Mouse (Mus musculus) T-helper 2 cell (primary cell): ENCODE results near the gene Arhgap24.

Experiments
- in situ Hi-C: fragments of 300-600 bp; cut with MboI, MseI; formaldehyde crosslinking; loops from one replicate; pipeline ENCODE4 v1.15.1; 2025; ENCODE audit warnings: high pct_unique_total_duplicates

The Arhgap24 gene

DNA sequence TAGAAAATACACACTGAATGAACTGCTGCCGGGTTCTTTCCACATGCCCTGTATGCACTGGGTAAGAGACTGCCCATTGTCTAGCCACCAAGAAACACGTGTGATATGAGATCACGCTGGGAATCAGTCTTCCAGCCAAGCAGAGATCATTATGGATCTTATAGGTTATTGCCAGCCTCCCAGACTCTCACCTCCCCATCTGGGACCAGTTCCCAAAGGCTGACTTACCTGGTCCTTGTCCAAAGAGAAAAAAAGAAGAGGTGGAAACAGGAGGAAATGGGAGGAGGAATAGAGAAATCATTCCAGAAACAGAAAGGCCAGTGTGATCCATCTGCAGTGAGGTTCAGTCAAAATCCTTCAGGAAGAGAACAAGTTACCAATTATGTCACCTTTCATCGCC lies 189.0 kb downstream of the Arhgap24 start:
- in situ Hi-C loops = no loop called here

DNA sequence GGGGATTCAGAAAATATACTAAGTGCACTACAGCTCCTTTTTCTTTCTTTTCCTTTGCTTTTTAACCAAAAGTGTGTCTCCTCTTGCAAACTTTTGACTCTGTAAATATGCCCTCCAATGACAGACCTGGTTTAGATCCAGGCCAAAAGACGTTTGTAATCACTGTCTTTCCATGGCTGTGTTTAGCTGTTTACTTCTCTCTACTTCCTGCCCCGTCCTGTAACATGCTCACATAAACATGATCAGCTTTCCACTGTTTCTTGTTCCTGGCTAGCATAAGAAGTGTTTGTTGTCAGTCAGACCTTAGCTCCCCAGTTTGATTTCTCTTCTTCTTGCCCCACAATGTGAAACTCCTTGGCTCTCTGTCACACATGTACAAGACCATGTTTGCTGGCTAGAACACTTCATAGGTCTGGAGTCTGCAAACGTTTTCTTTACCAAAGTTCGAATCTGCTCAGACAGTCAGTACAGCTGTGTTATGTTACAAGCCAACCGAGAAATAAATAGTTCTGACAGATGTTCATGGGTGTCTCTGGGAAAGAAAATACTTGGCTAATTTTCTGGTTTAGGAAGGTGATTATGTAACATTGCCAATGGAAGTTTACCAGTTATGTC lies 189.6 kb downstream of the Arhgap24 start:
- in situ Hi-C loops = no loop called here

DNA sequence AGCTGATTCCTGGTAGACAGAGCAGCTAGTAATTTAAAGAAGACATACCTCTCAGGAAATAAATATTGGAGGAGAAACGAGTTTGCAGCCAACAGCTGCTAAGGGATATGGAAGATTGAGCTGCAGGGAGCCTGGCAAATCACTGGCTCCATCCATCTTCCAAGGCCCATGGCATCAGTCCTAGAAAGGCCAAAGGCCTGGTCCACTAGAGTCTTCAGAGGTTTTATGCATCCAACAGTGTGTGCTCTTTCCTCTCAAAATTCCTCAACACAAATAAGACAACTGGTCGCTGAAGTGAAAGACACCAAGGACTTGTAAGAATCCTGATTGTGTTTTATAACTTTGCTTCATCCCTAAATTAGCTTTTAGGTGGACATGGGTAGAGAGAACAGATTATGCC lies 194.1 kb downstream of the Arhgap24 start:
- in situ Hi-C loops = loop anchor here (25.0 kb wide), 1 partner anchor 463 kb away; no protein-coding TSS in a partner anchor

DNA sequence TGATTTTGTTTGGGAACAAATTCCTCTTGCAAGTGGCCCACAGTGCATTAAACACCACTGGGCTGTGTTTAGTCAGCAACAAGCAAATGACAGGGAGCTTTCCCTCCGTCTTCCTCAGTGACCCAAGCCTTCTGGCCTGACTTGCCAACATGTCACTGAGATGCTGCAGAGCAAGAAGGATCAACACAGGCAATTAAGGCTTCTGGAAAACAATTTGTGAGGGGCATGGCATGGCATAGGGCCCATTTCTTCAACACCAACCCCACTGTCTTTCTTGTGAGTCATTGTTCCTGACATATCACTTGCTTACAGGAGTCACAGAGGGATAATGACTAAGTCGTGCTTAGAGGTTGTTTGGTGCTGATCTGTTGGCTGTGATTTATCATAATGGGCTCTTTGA lies 196.0 kb downstream of the Arhgap24 start:
- in situ Hi-C loops = loop anchor here (25.0 kb wide), 1 partner anchor 465 kb away; no protein-coding TSS in a partner anchor

DNA sequence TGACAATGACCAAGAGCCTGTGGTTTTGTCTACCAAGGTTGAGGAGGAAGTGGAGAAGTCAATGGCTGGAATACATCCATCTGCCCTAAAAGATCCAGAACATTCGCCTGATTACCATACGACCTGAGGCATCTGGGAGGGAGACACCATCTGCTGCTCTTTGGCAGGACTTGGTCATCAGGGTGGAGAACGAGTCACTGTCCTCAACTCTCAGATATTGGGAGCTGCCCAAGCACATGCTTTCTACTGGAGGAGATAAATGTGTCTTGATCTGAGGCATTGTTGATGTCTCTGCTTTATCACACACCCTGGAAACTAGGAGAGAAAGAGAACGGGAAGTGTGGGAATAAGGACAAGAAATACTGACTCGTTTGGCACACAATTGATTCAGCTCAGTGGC lies 206.5 kb downstream of the Arhgap24 start:
- in situ Hi-C loops = loop anchor here (10.0 to 25.0 kb wide), 2 partner anchors 253 to 475 kb away; no protein-coding TSS in a partner anchor

DNA sequence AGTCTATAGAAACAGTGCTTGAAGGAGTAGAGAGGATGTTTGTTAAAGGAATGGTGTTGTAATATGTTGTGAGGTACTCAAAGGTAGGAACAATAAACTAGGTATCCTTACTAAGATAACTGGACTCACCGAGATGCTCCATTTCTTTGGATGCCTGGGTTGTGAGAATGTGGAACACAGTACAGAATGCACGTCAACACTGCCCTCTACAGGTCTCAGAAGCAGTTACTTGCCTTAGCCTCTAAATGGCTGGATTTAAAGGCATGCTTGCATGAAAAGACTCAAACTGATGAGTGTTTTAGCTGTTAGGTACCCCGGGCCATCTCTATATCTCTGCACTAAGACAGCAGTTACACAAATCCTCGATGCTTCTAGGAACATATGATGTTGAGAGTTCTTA lies 211.3 kb downstream of the Arhgap24 start:
- in situ Hi-C loops = loop anchor here (10.0 to 25.0 kb wide), 2 partner anchors 480 to 1378 kb away; no protein-coding TSS in a partner anchor

DNA sequence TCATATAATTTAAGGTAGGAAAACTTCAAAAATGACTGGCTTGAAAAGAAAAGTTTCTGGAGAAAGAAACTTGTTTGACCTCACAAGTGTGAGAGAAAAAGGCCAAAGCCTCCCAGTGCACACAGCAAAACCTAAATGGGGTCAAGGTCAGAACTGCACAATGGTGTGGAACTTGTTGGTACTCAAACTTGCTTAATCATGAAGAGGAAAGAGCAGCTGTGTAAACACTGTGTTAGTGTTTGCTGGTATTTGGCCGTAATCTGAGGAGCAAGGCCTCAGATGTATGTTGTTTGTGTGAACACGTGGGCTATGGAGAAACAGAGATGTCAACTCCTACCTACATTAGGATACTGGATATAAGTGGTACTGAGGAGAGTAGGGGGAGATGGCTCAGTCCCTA lies 212.0 kb downstream of the Arhgap24 start:
- in situ Hi-C loops = loop anchor here (10.0 to 25.0 kb wide), 2 partner anchors 481 to 1378 kb away; no protein-coding TSS in a partner anchor

DNA sequence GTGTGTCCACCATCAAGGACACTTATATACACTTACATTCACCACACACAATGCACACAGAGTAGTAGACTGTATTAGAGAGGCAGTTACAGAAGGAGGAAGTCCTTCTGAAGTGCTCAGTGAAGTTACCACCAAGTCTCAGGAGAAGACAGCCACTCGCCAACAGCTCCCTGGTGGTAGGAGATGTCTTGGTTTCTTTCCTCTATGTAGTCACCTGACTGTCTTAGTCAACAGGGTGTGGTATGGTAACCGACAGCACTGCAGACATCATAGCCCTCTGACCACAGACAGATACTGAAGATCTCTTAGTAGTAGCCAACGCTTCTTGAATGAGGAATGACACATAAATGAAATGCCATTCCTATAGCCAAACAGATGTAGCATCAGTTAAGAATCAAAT lies 212.7 kb downstream of the Arhgap24 start:
- in situ Hi-C loops = loop anchor here (10.0 to 25.0 kb wide), 2 partner anchors 482 to 1379 kb away; no protein-coding TSS in a partner anchor

DNA sequence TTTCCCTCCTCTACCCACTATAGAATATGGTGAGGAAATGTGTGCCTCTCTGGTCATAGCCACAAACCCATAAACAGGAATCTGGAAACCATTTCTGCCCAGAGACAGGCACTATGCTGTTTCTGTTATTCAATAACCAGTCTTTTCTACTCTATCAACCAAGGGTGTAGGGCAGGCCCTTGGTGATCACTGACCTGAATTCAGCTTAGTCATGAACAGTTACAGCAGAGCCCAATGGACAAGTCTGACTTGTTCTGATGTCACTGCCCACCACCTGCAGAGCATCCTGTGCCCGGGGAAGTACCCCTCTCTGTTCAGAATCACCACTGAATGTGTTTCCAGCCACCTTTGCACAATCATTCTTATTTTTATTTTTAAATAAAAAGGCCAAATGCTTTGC lies 216.6 kb downstream of the Arhgap24 start:
- in situ Hi-C loops = loop anchor here (10.0 to 25.0 kb wide), 2 partner anchors 485 to 1383 kb away; no protein-coding TSS in a partner anchor

DNA sequence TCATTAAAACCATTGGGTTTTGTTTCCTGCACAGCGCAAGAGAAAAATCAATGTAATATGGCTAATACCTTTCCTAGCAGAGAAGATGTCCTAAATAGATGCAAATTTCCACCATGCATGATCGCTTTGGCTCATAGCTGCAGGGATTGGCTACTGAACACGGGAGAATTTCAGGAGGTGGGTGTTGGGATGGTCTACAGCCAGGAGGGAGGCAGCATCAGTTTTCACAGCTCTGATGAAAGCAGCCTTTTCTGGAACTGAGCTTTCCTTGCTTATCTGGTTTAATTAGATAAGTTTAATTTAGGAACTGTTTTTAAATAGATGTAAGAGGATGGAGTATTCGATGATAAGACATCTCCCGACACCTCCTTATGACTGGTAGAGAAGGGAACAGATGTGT lies 217.2 kb downstream of the Arhgap24 start:
- in situ Hi-C loops = loop anchor here (10.0 to 25.0 kb wide), 2 partner anchors 486 to 1384 kb away; no protein-coding TSS in a partner anchor

DNA sequence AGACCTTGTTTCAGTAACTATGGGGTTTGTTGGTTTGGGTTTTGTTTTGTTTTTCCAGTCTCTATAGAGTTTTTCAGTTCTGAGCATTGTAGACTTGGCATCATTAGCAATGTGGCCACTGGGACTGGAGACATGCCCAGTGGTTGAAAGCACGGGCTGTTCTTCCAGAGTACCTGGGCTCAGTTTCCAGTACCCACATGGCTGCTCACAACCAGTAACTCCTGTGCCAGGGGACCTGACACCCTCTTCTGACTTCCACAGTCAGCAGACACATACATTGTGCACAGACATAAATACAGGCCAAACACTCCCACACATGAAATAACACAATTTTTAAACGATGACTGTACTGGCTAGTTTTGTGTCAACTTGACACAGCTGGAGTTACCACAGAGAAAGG lies 217.7 kb downstream of the Arhgap24 start:
- in situ Hi-C loops = loop anchor here (10.0 to 25.0 kb wide), 2 partner anchors 487 to 1384 kb away; no protein-coding TSS in a partner anchor

DNA sequence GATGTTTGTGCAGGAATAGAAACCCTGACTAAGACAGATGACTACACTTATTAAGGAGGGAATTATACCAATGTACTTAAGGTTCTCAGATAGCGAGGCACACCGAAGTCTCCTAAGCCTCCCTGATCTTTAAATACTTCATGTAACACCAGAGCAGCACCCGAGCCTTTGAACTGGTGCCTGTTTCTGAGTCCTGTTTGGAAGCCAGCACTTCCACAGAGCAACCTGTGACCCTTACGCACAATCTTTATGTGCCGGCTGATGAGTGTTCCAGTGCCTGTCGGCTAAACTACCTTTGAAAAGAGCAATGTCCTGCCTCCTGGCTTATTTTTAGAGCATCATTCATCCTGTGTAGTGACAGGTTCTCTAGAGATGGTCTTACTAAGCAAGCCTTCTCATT lies 221.4 kb downstream of the Arhgap24 start:
- in situ Hi-C loops = no loop called here

DNA sequence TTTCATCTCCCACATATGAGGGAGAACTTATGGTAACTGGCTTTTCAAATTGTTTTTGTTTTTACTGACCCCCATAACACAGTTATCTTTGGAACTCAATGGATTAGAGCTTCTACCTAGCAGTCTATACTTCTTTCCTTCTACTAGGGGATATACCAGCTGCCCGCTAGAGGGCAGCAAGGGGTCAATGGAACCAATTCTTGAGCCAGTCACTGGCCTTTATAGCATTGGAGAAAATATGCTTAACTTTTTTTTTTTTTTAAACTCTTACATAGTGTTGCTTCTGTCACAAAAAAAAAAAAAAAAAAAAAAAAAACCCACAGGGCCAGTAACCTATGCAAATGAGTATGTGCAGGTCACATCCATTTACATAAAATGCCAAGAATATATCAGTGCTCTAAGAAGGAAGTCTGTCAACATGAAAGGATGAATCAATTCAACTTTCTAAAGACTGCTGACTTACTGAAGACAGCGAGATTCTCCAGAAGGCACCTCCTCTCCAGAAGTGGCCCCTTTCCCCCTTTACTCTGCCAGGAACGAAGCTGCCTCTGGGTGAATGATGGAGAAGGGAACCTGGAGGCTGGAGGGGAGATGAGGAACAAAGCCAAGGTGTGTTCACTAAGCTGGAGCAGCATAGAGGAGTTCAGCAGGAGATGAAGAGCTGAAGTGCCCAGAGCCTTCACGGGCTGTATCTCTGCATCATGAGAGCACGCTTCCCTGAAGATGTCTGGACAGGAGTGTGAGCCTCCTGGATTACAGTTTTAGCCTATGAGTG lies 222.3 kb downstream of the Arhgap24 start:
- in situ Hi-C loops = no loop called here

DNA sequence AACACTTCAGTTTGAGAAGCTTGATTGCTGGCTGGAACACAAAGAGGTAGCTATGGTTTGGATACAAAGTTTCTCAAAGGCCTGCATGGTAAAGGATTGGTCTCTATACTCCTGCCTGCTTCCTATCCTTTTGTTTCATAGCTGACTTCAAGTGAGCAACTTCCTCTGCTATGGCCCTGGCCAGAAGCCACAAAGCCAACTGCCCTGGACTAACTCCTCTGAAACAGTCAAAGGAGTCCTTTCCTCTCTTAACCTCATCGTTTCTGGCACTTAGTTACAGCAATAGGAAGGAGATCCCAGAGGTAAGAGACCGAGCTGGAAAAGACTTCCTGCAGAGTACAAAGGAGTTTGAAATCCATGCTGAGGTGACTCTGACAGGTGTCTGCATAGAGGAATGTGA lies 224.0 kb downstream of the Arhgap24 start:
- in situ Hi-C loops = loop anchor here (5.0 kb wide), 1 partner anchor 172 kb away; no protein-coding TSS in a partner anchor

DNA sequence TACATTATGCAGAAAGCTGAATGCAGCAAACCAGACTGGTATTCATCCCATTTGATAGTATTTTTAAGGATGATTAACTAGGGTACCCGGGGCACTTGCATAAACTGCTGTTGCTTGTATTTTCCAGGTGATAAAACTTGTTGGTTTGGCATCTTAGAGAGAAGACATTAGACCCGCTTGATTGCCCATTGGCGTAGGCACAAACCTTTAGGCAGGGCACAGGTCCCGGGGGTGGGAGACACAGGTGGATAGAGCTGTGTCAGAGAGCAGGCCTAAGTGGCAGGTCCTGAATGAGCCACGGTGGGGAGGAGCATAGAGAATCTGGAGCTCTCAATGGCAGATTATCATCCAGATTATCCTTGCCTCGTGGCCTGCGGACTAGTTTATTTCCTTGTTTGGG lies 229.1 kb downstream of the Arhgap24 start:
- in situ Hi-C loops = no loop called here

DNA sequence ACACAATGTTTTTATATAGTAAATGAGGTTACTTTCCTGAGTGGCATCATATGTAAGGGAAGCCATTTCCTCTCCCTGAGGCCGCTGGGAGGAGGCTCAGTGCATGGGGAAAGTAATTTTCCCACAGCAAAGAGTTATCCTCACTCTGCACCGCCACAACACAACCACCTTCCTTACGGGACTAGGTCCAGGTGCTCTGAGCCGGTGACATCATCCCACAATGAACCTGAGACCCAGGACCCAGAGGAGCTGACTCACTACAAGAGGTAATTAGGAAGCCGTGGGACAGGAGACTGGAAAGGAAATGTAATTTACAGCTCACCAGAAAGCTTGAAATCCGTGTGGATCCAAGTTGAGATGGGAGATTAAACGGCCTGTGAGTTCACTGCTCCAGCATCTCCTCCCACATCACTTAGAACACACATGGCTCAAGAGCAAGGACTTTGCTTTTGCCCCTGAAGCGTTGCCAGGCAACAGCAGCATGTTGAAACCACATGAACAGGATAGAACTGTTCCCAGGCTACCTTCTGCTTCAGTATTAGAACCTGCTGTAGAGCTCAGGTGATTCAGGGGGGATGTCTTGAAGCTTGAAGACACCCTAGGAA lies 238.3 kb downstream of the Arhgap24 start:
- in situ Hi-C loops = no loop called here

DNA sequence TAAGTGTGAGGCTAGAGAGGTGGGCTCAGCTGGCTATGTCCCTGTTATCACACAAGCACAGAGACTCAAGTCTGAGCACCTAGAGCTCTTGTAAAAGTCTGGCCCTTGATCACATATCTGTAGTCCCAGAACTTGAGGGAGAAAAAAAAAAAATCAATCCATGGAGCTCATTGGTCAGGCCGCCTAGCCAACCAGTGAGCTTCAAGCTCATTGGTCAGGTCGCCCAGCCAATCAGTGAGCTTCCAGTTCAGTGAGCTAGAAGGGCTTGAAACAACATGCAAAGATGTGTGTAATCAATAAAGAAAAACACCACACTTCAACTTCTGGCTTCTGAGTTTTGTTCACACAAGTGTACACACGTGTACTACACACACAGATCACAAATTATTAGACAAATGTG lies 242.4 kb downstream of the Arhgap24 start:
- in situ Hi-C loops = loop anchor here (10.0 kb wide), 1 partner anchor 1099 kb away; no protein-coding TSS in a partner anchor

DNA sequence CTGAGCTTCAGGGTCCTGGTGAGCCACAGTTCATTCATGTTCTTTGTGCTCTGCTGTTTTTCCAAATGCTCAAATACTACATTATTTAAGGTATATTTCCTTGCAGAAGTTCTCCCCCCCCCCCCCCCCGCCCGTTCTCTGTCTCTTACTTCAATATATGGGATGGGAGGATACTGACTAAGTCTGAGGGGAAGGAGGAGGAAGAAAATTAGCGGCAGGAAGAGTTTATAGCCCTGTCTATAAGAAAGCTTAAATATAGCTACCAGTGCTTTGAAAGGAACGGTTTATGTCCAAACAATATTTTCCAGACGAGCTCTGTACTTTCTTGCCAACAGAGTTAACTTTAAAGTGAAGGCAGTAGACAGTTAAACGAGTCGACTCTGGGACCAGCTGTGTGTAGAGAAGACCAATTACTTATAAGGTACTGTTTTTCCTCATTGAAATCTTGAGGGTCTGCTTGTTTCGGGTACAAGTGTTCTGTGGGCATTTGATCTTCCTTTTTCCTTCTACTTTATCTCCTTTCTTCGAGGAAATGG lies 243.7 kb downstream of the Arhgap24 start:
- in situ Hi-C loops = loop anchor here (10.0 kb wide), 1 partner anchor 1100 kb away; no protein-coding TSS in a partner anchor

DNA sequence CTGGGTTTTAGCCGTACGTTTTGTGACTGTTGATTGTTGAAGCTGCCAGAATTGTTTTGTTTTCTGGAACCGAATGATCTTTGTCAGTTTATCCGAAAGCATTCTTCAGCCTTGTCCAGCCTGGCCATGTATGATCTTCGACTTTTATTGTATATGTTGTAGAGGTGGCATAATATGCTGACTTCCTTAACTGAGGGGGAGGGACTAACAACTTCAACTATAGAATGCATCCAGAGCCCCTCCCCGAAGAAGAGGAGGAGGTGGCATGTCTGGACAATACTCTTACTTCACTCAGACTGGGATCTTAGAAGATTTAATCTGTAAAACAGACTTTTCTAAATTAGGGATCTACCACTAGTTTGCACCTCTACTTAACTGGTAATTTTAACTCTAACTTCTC lies 244.2 kb downstream of the Arhgap24 start:
- in situ Hi-C loops = loop anchor here (10.0 kb wide), 1 partner anchor 1101 kb away; no protein-coding TSS in a partner anchor

DNA sequence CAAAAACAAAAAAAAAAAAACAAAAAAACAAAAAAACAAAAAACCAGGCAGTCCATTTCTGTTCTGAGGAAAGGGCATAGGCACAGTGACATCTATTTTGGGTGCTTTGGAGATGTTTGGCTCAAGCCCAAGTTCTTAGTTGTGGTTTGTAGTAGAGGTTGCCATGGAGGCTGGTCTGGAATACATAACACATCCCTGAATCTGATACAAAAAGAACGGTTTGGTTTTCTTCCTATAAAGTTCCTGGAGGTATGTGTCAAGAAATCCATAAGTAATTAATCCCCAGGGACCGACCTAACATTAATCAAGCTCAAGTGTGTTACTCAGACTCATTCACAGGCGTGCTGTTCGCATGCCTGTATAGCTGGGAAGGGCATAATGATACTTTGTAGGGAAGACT lies 245.8 kb downstream of the Arhgap24 start:
- in situ Hi-C loops = loop anchor here (10.0 kb wide), 1 partner anchor 1102 kb away; no protein-coding TSS in a partner anchor

DNA sequence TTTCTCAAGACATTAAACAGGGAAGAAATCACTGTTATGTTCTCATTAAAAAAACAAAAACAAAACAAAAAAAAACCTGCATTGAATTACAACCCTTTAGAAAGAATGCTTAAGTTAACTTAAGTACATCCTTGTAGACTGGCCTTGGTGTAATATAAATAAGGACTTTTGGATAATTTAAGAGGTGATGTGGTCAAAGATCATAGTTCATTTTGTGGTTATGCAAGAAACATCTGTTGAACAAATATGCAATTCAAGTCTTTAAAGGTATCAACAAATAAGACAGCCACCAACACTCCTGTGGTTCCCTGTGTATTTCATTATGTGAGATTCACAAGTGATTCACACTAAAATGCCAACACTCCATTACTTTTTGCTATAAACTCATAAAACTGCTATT lies 247.3 kb downstream of the Arhgap24 start:
- in situ Hi-C loops = loop anchor here (10.0 kb wide), 1 partner anchor 1104 kb away; no protein-coding TSS in a partner anchor
